Mouse (Mus musculus): Measurements from ENCODE around the gene Ndufaf4. TPM values are rescaled to one million over a fixed set of nuclear protein-coding genes. Genes with fewer than 3 reads are reported as not detected.
"Not testable (repeated sequence)": the region's sequence is repeated elsewhere in the genome, so short reads cannot be mapped to it uniquely, and the experiment has no call there.

Ndufaf4 gene
- polyA plus RNA-seq (2015; fragmentation: Nextera tagmentation; extraction: Ambion mirVana), result 59.7 and 68.0 TPM in 2 replicates

GRCm38 (mm10) chr4:24897851-24898515 lies at the start of gene Ndufaf4:
TSS of gene Ndufaf4 (plus strand) at chr4:24898083.
- Histone ChIP-seq H3K9me3 (no peaks in the 10 kb centered on the region), H3K4me3 (replicated peaks) (peak within 1 kb of the TSS; percentile 81), H3K27me3 (replicated peaks) (no peaks in the 10 kb centered on the region), H3K4me1 (replicated peaks) (0 out of 2 replicates have a peak, but pooled peaks cover 5% of the 10 kb centered on the region), H3K27ac (peak within 1 kb of the TSS; percentile 29; the same call in 1 of the 2 replicates), H3K36me3 (peaks cover 3% of the 10 kb centered on the region; the same call in 1 of the 2 replicates), H3K9ac (peak within 1 kb of the TSS; percentile 79), H3K4me2 (replicated peaks) (peak within 1 kb of the TSS; percentile 58)
- peak; percentile 100 for ATAC-seq
- WGBS, result under 1% methylated on average over 58 of the region's 58 CpGs

DNA sequence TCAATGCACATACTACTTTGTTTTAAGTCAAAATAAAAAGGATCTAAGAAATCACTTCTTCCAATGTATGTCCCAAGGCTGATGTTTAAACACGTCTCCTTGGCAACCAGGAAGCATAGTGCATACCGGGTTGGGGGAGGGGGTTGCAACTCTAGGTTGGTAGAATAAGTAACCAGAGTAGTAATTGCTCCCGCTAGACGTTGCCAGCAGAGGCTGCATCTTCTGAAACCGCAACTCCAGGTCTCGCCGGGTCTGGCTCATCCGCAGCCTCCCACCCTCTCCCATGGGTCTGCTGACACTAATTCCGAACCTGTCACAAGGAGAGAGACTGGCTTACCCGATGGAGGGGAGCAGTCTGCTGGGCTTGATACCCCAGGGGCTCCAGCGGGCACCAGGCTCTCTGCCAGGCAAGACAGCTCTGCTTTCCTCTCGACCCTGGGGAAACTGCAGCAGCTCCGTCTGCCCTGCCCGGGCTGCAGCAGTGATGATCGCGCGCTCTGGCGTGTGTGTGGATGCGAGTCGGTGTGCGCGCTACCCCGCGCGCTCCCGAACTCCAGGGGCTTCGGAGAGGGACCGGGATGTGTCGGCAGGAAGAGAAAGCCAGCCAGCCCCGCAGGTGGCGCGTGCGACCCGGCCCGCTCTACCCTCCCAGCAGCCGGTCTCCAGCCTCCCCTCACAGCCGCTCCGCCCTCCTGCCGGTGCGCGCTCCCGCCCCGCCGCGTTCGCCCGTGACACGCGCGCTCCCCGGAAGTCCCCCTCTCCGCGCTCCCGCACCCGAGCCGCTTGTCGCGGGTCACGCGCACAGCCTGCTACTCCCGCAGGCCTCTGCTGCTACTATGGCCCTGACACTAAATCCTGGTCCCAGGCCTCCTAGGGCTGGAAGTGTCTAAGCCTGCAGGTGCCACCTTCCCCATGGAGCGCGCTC lies 47.2 kb upstream of the Ndufaf4 start, which contains the start of gene Klhl32:
Gene Klhl32 (minus strand): TSS at position 724 of the 925 bp plus-strand sequence.
- Histone ChIP-seq H3K27ac (peak within 1 kb of the TSS; percentile 51; the same call in 1 of the 2 replicates), H3K4me3 (replicated peaks) (peak within 1 kb of the TSS; percentile 73), H3K27me3 (replicated peaks) (no peaks in the 10 kb centered on the region), H3K4me2 (replicated peaks) (peak within 1 kb of the TSS; percentile 93), H3K9ac (peak within 1 kb of the TSS; percentile 59), H3K36me3 (no peaks in the 10 kb centered on the region), H3K9me3 (no peaks in the 10 kb centered on the region), H3K4me1 (replicated peaks) (no peaks in the 10 kb centered on the region)
- peak; percentile 95 for ATAC-seq
- WGBS, result under 1% methylated on average over 58 of the region's 63 CpGs

GRCm38 (mm10) chr4:24865691-24866090 lies 32.2 kb upstream of the Ndufaf4 start:
- Histone ChIP-seq H3K9me3 (no peaks in the 10 kb centered on the region), H3K4me1 (replicated peaks) (no peaks in the 10 kb centered on the region), H3K27ac (no peak overlapping the region), H3K27me3 (replicated peaks) (no peaks in the 10 kb centered on the region), H3K9ac (no peak overlapping the region), H3K36me3 (no peaks in the 10 kb centered on the region), H3K4me3 (replicated peaks) (no peak overlapping the region), H3K4me2 (replicated peaks) (no peak overlapping the region)
- ATAC-seq, result no peak
- WGBS, result 43% methylated on average over 6 of the region's 6 CpGs

GRCm38 (mm10) chr4:24869230-24869629 lies 28.7 kb upstream of the Ndufaf4 start:
- Histone ChIP-seq H3K9me3 (no peaks in the 10 kb centered on the region), H3K9ac (no peak overlapping the region), H3K36me3 (no peaks in the 10 kb centered on the region), H3K27me3 (replicated peaks) (no peaks in the 10 kb centered on the region), H3K4me3 (replicated peaks) (no peak overlapping the region), H3K4me1 (replicated peaks) (no peaks in the 10 kb centered on the region), H3K4me2 (replicated peaks) (no peak overlapping the region), H3K27ac (peak overlapping the region; percentile 22; the same call in 1 of the 2 replicates)
- 53% methylated on average over 4 of the region's 4 CpGs for WGBS
- no peak for ATAC-seq

- H3K4me2 ChIP-seq (replicated peaks); H3K4me1 ChIP-seq (replicated peaks); H3K9me3 ChIP-seq; ATAC-seq; H3K27me3 ChIP-seq (replicated peaks); H3K9ac ChIP-seq; H3K4me3 ChIP-seq (replicated peaks); H3K27ac ChIP-seq; H3K36me3 ChIP-seq: not testable (repeated sequence)
- 38% methylated on average over 2 of the region's 2 CpGs for WGBS
These were observed 8.5 kb upstream of the Ndufaf4 start for GRCm38 (mm10) chr4:24889386-24889785.

GRCm38 (mm10) chr4:24892293-24892692 lies 5.6 kb upstream of the Ndufaf4 start:
- H3K9me3 ChIP-seq; H3K27me3 ChIP-seq (replicated peaks); H3K27ac ChIP-seq; H3K4me1 ChIP-seq (replicated peaks); H3K4me3 ChIP-seq (replicated peaks); H3K9ac ChIP-seq; ATAC-seq; H3K4me2 ChIP-seq (replicated peaks); H3K36me3 ChIP-seq: not testable (repeated sequence)
- 79% methylated on average over 2 of the region's 2 CpGs for WGBS

- H3K36me3 ChIP-seq, result no peaks in the 10 kb centered on the region
- 0 out of 2 replicates have a peak, but pooled peaks cover 5% of the 10 kb centered on the region for H3K4me1 ChIP-seq (replicated peaks)
- no peaks in the 10 kb centered on the region for H3K9me3 ChIP-seq
- ATAC-seq, result no peak
- H3K4me3 ChIP-seq (replicated peaks), result no peak overlapping the region
- H3K27ac ChIP-seq, result no peak overlapping the region
- WGBS, result 80% methylated on average over 4 of the region's 4 CpGs
- no peaks in the 10 kb centered on the region for H3K27me3 ChIP-seq (replicated peaks)
- no peak overlapping the region for H3K4me2 ChIP-seq (replicated peaks)
- no peak overlapping the region for H3K9ac ChIP-seq
These were observed 3.3 kb upstream of the Ndufaf4 start for GRCm38 (mm10) chr4:24894625-24895024.

DNA sequence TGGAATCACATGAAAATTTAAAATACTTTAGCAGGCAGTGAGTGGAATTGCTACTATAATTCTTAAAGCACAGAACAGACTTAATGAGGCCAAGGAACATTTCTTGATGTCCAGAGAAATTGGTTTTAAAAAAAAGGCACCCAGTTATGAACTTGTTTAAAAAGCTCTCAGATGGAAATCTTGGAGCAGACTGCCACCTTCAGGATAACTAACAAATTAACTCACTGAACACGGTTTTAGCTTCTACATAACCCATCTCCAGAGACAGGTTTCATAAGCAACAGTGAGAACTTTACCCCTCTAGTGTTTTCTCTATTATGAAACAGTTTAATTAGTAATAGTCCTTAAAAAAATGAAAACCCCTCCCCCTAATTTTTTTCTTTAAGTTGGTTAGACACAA lies 1.1 kb upstream of the Ndufaf4 start:
- Histone ChIP-seq H3K4me2 (replicated peaks) (no peak overlapping the region), H3K36me3 (peaks cover 3% of the 10 kb centered on the region; the same call in 1 of the 2 replicates), H3K27ac (no peak overlapping the region), H3K9me3 (no peaks in the 10 kb centered on the region), H3K9ac (no peak overlapping the region), H3K27me3 (replicated peaks) (no peaks in the 10 kb centered on the region), H3K4me3 (replicated peaks) (no peak overlapping the region), H3K4me1 (replicated peaks) (0 out of 2 replicates have a peak, but pooled peaks cover 5% of the 10 kb centered on the region)
- WGBS, result 0% methylated on average over 1 of the region's 1 CpGs
- ATAC-seq, result no peak

DNA sequence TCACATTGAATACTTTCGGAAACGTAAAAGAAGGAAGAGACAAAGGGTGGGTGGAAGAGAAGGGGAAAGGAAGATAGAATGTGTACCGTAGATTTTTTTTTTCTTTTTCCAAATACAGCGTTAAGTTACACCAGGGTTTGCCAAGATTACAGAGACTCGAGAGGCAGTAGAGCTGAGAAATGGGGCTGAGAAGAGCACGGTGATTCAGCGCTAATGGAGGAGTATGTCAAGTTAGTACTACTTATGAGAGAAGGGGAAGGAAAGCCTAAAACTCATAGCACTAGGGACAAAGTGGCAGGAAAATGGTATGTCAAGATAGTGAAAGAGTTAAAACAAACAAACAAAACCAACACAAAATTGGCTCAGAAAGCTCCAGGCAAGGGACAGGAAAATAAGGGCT lies 532 bp upstream of the Ndufaf4 start:
- peaks cover 3% of the 10 kb centered on the region; the same call in 1 of the 2 replicates for H3K36me3 ChIP-seq
- H3K27me3 ChIP-seq (replicated peaks), result no peaks in the 10 kb centered on the region
- H3K4me3 ChIP-seq (replicated peaks), result peak overlapping the region; percentile 81
- peak overlapping the region; percentile 58 for H3K4me2 ChIP-seq (replicated peaks)
- H3K9me3 ChIP-seq, result no peaks in the 10 kb centered on the region
- no peak overlapping the region for H3K27ac ChIP-seq
- 16% methylated on average over 7 of the region's 7 CpGs for WGBS
- no peak overlapping the region for H3K9ac ChIP-seq
- ATAC-seq, result peak; percentile 30
- H3K4me1 ChIP-seq (replicated peaks), result 0 out of 2 replicates have a peak, but pooled peaks cover 5% of the 10 kb centered on the region

DNA sequence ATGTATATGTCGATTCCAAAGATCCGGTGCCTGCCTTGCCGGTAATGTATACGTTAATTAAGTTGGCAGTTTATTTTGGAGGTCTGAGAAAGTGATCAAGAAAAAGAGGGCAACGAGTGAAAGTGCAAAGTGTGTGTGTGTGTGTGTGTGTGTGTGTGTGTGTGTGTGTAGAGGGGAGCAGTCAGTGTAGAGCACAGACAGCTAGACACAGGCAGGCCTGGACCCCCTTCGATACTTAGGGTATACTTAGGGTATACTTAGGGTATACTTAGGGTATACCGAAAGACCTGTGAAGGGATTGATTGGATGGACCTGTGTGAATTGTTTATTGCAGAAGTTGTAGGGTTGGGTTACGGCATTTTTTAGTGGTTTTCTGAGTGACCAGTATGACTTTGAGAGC lies 753 bp downstream of the Ndufaf4 start:
- Histone ChIP-seq H3K9me3 (no peaks in the 10 kb centered on the region), H3K27ac (no peak overlapping the region), H3K27me3 (replicated peaks) (no peaks in the 10 kb centered on the region), H3K36me3 (peaks cover 3% of the 10 kb centered on the region; the same call in 1 of the 2 replicates), H3K4me3 (replicated peaks) (peak overlapping the region; percentile 81), H3K9ac (0 out of 2 replicates have a peak overlapping the region, but pooled peaks have one; percentile 2), H3K4me1 (replicated peaks) (0 out of 2 replicates have a peak, but pooled peaks cover 5% of the 10 kb centered on the region), H3K4me2 (replicated peaks) (peak overlapping the region; percentile 58)
- WGBS, result 21% methylated on average over 8 of the region's 8 CpGs
- peak; percentile 29; the same call in 1 of the 2 replicates for ATAC-seq

DNA sequence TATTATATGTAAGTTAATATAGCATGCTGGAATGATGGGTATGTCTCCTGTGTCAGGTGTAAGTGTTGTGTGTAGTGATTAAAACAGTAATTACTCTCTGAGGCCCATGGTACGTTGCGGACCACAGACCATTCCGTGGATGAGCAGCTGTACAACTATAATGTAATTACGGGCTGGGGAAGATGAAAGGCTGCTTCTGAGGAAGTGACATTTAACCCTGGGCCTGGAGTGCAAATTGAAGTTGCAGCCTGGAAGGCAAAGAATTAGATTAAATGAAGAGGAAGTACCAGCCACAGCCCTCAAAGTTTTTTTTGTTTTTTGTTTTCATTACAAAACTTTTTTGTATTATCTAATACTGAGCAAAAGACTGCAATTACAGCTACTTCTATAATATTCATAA lies 1.3 kb downstream of the Ndufaf4 start:
- Histone ChIP-seq H3K4me2 (replicated peaks) (peak overlapping the region; percentile 58), H3K4me1 (replicated peaks) (0 out of 2 replicates have a peak, but pooled peaks cover 5% of the 10 kb centered on the region), H3K9ac (no peak overlapping the region), H3K4me3 (replicated peaks) (peak overlapping the region; percentile 81), H3K9me3 (no peaks in the 10 kb centered on the region), H3K27ac (no peak overlapping the region), H3K27me3 (replicated peaks) (no peaks in the 10 kb centered on the region), H3K36me3 (peaks cover 3% of the 10 kb centered on the region; the same call in 1 of the 2 replicates)
- no peak for ATAC-seq
- 50% methylated on average over 4 of the region's 4 CpGs for WGBS

DNA sequence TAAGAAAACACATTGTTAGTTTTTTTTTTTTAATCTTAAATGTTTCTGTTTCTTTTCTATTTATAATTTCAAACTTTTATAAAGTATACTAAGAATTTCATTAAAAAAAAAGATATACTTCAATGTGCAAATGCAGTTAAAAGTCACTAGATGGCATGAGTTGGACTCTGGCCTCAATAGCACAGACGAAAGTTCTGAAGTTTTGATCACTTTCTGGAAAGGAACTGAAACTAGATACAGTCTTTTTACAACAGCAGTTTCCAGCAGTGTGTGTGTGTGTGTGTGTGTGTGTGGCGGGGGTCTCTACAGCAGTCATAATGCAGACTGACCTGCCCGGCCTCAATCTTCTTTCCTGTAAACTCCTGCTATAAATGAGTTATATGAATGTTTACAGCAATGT lies 9.9 kb downstream of the Ndufaf4 start:
- Histone ChIP-seq H3K4me2 (replicated peaks) (no peak overlapping the region), H3K36me3 (no peaks in the 10 kb centered on the region), H3K4me1 (replicated peaks) (no peaks in the 10 kb centered on the region), H3K9ac (no peak overlapping the region), H3K9me3 (no peaks in the 10 kb centered on the region), H3K27ac (no peak overlapping the region), H3K4me3 (replicated peaks) (no peak overlapping the region), H3K27me3 (replicated peaks) (no peaks in the 10 kb centered on the region)
- WGBS, result 46% methylated on average over 3 of the region's 3 CpGs
- no peak for ATAC-seq

All from intestine, embryonic 15.5 days (tissue).